27 mouse cellular contexts compared by ENCODE assay signal in the genomic region with DNA sequence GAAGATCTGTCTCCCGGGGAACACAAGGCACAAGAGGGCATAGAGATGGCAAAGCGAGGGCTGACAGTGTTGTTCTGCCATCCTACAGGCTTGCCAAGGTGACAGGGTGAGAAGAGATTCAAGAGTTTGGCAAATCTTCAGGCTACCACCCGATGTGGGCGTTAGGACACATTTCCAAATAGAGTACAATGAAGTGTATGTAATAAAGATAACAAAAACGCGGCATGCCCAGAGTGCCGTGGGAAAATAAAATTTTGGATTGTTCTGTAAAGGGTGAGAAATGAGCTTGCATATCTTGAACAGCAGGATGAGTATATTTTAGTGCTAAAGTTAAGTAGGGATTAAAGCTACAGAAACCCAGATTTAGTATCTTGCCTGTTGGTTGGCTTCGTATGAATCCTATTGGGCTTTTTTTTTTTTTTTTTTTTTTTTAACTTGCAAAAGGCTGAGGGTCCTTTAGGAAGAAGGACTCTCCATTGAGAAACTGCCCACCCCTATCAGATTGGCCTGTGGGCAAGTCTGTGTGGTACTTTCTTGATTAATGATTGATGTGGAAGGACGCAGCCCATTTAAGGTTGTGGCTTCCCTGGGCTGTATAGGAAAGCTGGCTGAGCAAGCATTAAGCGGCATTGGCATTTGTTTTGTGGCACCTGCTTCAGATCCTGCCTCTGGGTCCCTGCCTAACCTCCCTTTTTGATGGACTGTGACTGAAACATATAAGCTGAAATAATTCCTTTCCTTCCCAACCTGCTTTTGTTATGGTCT.
DNase-seq lines count a peak whose midpoint lies in the region; ATAC-seq and TF ChIP-seq lines count a peak whose summit lies in the region.
"Had no signal": no experiment of that assay in that cellular context is flagged by ENCODE, and none has a peak within 500 bp of the region (broad histone marks: within the 10 kb centered on the region; RNA-seq: fewer than 3 reads in every experiment).

No protein-coding gene starts in this region.

- H3K27me3 ChIP-seq in heart, adult 2 months (ENCODE audit: control insufficient read depth, insufficient read depth, low read length) = no peaks in the 10 kb centered on the region
- H3K27me3 ChIP-seq in midbrain, embryonic 13.5 days = no peaks in the 10 kb centered on the region
- H3K27me3 ChIP-seq in midbrain, embryonic 16.5 days (ENCODE audit: control insufficient read depth, insufficient read depth, low read depth, low read length) = no peaks in the 10 kb centered on the region
- H3K27me3 ChIP-seq in midbrain, postnatal 0 days (ENCODE audit: insufficient read depth, low read length) = no peaks in the 10 kb centered on the region
- H3K27me3 ChIP-seq: forebrain, embryonic 15.5 days; heart, embryonic 15.5 days; liver, embryonic 15.5 days; lung, embryonic 15.5 days had no signal

- ATAC-seq in midbrain, embryonic 13.5 days = 0 out of 2 replicates have a peak, but pooled peaks have one; percentile 20
- ATAC-seq in midbrain, embryonic 16.5 days = no peak
- ATAC-seq in midbrain, postnatal 0 days (ENCODE audit: low FRiP score) = no peak
- ATAC-seq: activated CD4-positive, CD25-positive, alpha-beta regulatory T cell, adult 4 months; forebrain, embryonic 15.5 days had no signal

- intact Hi-C loops in heart, adult 2 months (cut with DNase I) = no loop called here

- no peaks in the 10 kb centered on the region for H3K36me3 ChIP-seq in heart, adult 2 months (ENCODE audit: control insufficient read depth, insufficient read depth, low read length)
- no peaks in the 10 kb centered on the region for H3K36me3 ChIP-seq in midbrain, embryonic 13.5 days
- no peaks in the 10 kb centered on the region for H3K36me3 ChIP-seq in midbrain, embryonic 16.5 days (ENCODE audit: control insufficient read depth, insufficient read depth, low read length)
- H3K36me3 ChIP-seq in midbrain, postnatal 0 days (ENCODE audit: insufficient read depth, low read length) = no peaks in the 10 kb centered on the region
- H3K36me3 ChIP-seq: forebrain, embryonic 15.5 days; heart, embryonic 15.5 days; limb, embryonic 10.5 days; liver, embryonic 15.5 days; lung, embryonic 15.5 days had no signal

- peak; percentile 5 for DNase-seq in heart, adult 11 months
- no peak for DNase-seq in heart, adult 2 months
- DNase-seq in fat pad, adult 2 months (ENCODE audit: extremely low read depth, low read depth, low spot score) = peak; percentile 81
- DNase-seq in midbrain, postnatal 0 days (ENCODE audit: low spot score) = peak; percentile 21
- DNase-seq in layer of hippocampus, postnatal 36 days = no peak
- DNase-seq: adrenal gland, adult 8-10 months; cerebellum, adult 9-10 months; gastrocnemius, postnatal 25 days; heart, postnatal 36 days; kidney, adult 9 months; kidney, postnatal 4 days; layer of hippocampus, adult 9-11 months; liver; lung, postnatal 36 days; retina, postnatal 1 day; thymus, adult 18-20 months; thymus, postnatal 4 days had no signal

- H3K27ac ChIP-seq in heart, adult 2 months = no peak overlapping the region
- no peak overlapping the region for H3K27ac ChIP-seq in midbrain, embryonic 13.5 days
- H3K27ac ChIP-seq in midbrain, embryonic 16.5 days (ENCODE audit: low read length) = no peak overlapping the region
- no peak overlapping the region for H3K27ac ChIP-seq in midbrain, postnatal 0 days (ENCODE audit: low read depth, low read length)
- H3K27ac ChIP-seq: forebrain, embryonic 15.5 days; heart, embryonic 15.5 days; hindbrain, embryonic 14.5 days; limb, embryonic 10.5 days; liver, embryonic 15.5 days; lung, embryonic 15.5 days had no signal

- H3K9ac ChIP-seq in heart, adult 2 months (ENCODE audit: low read depth, low read length) = no peak overlapping the region
- H3K9ac ChIP-seq in midbrain, embryonic 13.5 days (replicated peaks) = no peak overlapping the region
- H3K9ac ChIP-seq in midbrain, embryonic 16.5 days (ENCODE audit: low read depth, low read length) = no peak overlapping the region
- no peak overlapping the region for H3K9ac ChIP-seq in midbrain, postnatal 0 days (replicated peaks; ENCODE audit: low read length, poor library complexity, severe bottlenecking)
- H3K9ac ChIP-seq: forebrain, embryonic 15.5 days; heart, embryonic 15.5 days; hindbrain, embryonic 14.5 days; liver, embryonic 15.5 days; lung, embryonic 15.5 days had no signal

- TF ChIP-seq EP300 in heart, adult 2 months (IDR thresholded peaks at IDR 0.05; ENCODE audit: insufficient read depth, low read depth, low read length) = no peak

- TF ChIP-seq POLR2A in heart, adult 2 months (IDR thresholded peaks at IDR 0.05; ENCODE audit: insufficient read depth, low read depth, low read length) = no peak

- WGBS in heart, adult 2 months = 69% methylated on average over 10 of the region's 10 CpGs
- WGBS in midbrain, embryonic 13.5 days = 84% methylated on average over 10 of the region's 10 CpGs
- 73% methylated on average over 10 of the region's 10 CpGs for WGBS in midbrain, embryonic 16.5 days
- WGBS in midbrain, postnatal 0 days = 70% methylated on average over 10 of the region's 10 CpGs

- H3K79me2 ChIP-seq in heart, adult 2 months (replicated peaks; ENCODE audit: control insufficient read depth, insufficient read depth, low read length) = no peaks in the 10 kb centered on the region

- no peak for TF ChIP-seq CTCF in heart, adult 2 months (IDR thresholded peaks at IDR 0.05)
- TF ChIP-seq CTCF in midbrain, postnatal 0 days (IDR thresholded peaks at IDR 0.05) = no peak

- no peak overlapping the region for H3K4me3 ChIP-seq in heart, adult 2 months
- H3K4me3 ChIP-seq in midbrain, embryonic 13.5 days (replicated peaks) = no peak overlapping the region
- H3K4me3 ChIP-seq in midbrain, embryonic 16.5 days (ENCODE audit: low read depth, low read length) = no peak overlapping the region
- H3K4me3 ChIP-seq in midbrain, postnatal 0 days (ENCODE audit: low read depth, low read length) = no peak overlapping the region
- H3K4me3 ChIP-seq: forebrain, embryonic 15.5 days; heart, embryonic 15.5 days; limb, embryonic 10.5 days; liver, embryonic 15.5 days; lung, embryonic 15.5 days; megakaryocyte, embryonic 14.5 days had no signal

- H3K9me3 ChIP-seq in midbrain, embryonic 13.5 days = no peaks in the 10 kb centered on the region
- no peaks in the 10 kb centered on the region for H3K9me3 ChIP-seq in midbrain, embryonic 16.5 days (replicated peaks; ENCODE audit: control insufficient read depth, low read length, poor library complexity, severe bottlenecking)
- no peaks in the 10 kb centered on the region for H3K9me3 ChIP-seq in midbrain, postnatal 0 days (ENCODE audit: low read length)
- H3K9me3 ChIP-seq: forebrain, embryonic 15.5 days; heart, embryonic 15.5 days; limb, embryonic 10.5 days; liver, embryonic 15.5 days; lung, embryonic 15.5 days; megakaryocyte, embryonic 14.5 days had no signal

- H3K4me2 ChIP-seq in midbrain, embryonic 13.5 days (replicated peaks) = no peak overlapping the region
- H3K4me2 ChIP-seq in midbrain, embryonic 16.5 days (ENCODE audit: low read length) = no peak overlapping the region
- H3K4me2 ChIP-seq in midbrain, postnatal 0 days (ENCODE audit: low read depth, low read length, poor library complexity, severe bottlenecking) = no peak overlapping the region
- H3K4me2 ChIP-seq: forebrain, embryonic 15.5 days; heart, embryonic 15.5 days; hindbrain, embryonic 14.5 days; liver, embryonic 15.5 days; lung, embryonic 15.5 days had no signal

- H3K4me1 ChIP-seq in heart, adult 2 months (ENCODE audit: control insufficient read depth, insufficient read depth, low read length) = peaks cover 1% of the 10 kb centered on the region
- 0 out of 2 replicates have a peak, but pooled peaks cover 5% of the 10 kb centered on the region for H3K4me1 ChIP-seq in midbrain, embryonic 13.5 days (replicated peaks)
- H3K4me1 ChIP-seq in midbrain, embryonic 16.5 days (ENCODE audit: control insufficient read depth, insufficient read depth, low read length) = 0 out of 2 replicates have a peak, but pooled peaks cover 2% of the 10 kb centered on the region
- no peaks in the 10 kb centered on the region for H3K4me1 ChIP-seq in midbrain, postnatal 0 days (ENCODE audit: insufficient read depth, low read length)
- H3K4me1 ChIP-seq: forebrain, embryonic 15.5 days; heart, embryonic 15.5 days; limb, embryonic 10.5 days; liver, embryonic 15.5 days had no signal

Comparison
In these comparisons a context has a peak if more than half of its experiments do, and no peak if none do; other contexts are left out.
1. DNase-seq: peak in heart, adult 11 months (single experiment), fat pad, adult 2 months (single experiment) and midbrain, postnatal 0 days (single experiment); none in heart, adult 2 months (0 of 2) and layer of hippocampus, postnatal 36 days (0 of 2).